Mouse (Mus musculus) A20 (cell line): ENCODE results near the gene Zfx.
A peak's percentile ranks its signal among the peaks of the same experiment; 100 is the strongest.

ENCODE experiments used
- DNase-seq: peaks from one replicate; pipeline ENCODE4 v3.0.0-alpha.2; 2011; ENCODE audit warnings: low read depth, low spot score

Gene Zfx

GRCm38 (mm10) chrX:94123059-94123839 lies at the start of gene Zfx:
TSS of gene Zfx (minus strand) at chrX:94123702.
- DNase-seq, result peak; percentile 78

- no peak for DNase-seq
Measured at GRCm38 (mm10) chrX:94169348-94169747, 45.8 kb upstream of the Zfx start.

- no peak for DNase-seq
Measured at GRCm38 (mm10) chrX:94152251-94152830, 28.8 kb upstream of the Zfx start.

- DNase-seq, result no peak
Measured at GRCm38 (mm10) chrX:94150471-94150870, 27.0 kb upstream of the Zfx start.

GRCm38 (mm10) chrX:94142004-94142771 lies 18.7 kb upstream of the Zfx start:
- DNase-seq, result no peak

- DNase-seq, result no peak
Measured at GRCm38 (mm10) chrX:94140080-94140479, 16.6 kb upstream of the Zfx start.

- DNase-seq, result no peak
Measured at GRCm38 (mm10) chrX:94138256-94138655, 14.8 kb upstream of the Zfx start.

GRCm38 (mm10) chrX:94135084-94135483 lies 11.6 kb upstream of the Zfx start:
- no peak for DNase-seq

GRCm38 (mm10) chrX:94133551-94133950 lies 10.0 kb upstream of the Zfx start:
- no peak for DNase-seq

GRCm38 (mm10) chrX:94132239-94132638 lies 8.7 kb upstream of the Zfx start:
- no peak for DNase-seq

GRCm38 (mm10) chrX:94129712-94130111 lies 6.2 kb upstream of the Zfx start:
- no peak for DNase-seq

GRCm38 (mm10) chrX:94125950-94126349 lies 2.4 kb upstream of the Zfx start:
- peak; percentile 69 for DNase-seq

GRCm38 (mm10) chrX:94122709-94123058 lies 818 bp downstream of the Zfx start:
- DNase-seq, result no peak

GRCm38 (mm10) chrX:94121866-94122708 lies 1.4 kb downstream of the Zfx start:
- peak; percentile 91 for DNase-seq

GRCm38 (mm10) chrX:94121161-94121856 lies 2.2 kb downstream of the Zfx start:
- DNase-seq, result peak; percentile 55

- no peak for DNase-seq
Measured at GRCm38 (mm10) chrX:94118350-94118749, 5.2 kb downstream of the Zfx start.

GRCm38 (mm10) chrX:94115882-94116281 lies 7.6 kb downstream of the Zfx start:
- DNase-seq, result peak; percentile 41

GRCm38 (mm10) chrX:94105964-94106363 lies 17.5 kb downstream of the Zfx start:
- no peak for DNase-seq

- DNase-seq, result no peak
Measured at GRCm38 (mm10) chrX:94102938-94103337, 20.6 kb downstream of the Zfx start.

- no peak for DNase-seq
Measured at GRCm38 (mm10) chrX:94100561-94100960, 22.9 kb downstream of the Zfx start.

- no peak for DNase-seq
Measured at GRCm38 (mm10) chrX:94091001-94091400, 32.5 kb downstream of the Zfx start.
